Mouse (Mus musculus) 416B (cell line): ENCODE measurements at regions not wholly inside any gene's neighbourhood (a gene's known extent, or its start where the extent isn't known, plus 50 kb on each side); places are given as distances from the start of the nearest gene placed in this dataset.

Experiments
- DNase-seq: peaks from one replicate; pipeline ENCODE4 v3.0.0; 2011; ENCODE audit warnings: low read depth

GRCm38 (mm10) chr3:103513411-103513810 lies 61.6 kb upstream of the Syt6 start:
- no peak for DNase-seq

- DNase-seq = no peak
These were observed 61.0 kb upstream of the Syt6 start for GRCm38 (mm10) chr3:103514061-103514460.

GRCm38 (mm10) chr3:103515946-103516345 lies 59.1 kb upstream of the Syt6 start:
- no peak for DNase-seq

- DNase-seq = no peak
These were observed 57.4 kb upstream of the Syt6 start for GRCm38 (mm10) chr3:103517376-103518304.

GRCm38 (mm10) chr3:103518624-103519023 lies 56.4 kb upstream of the Syt6 start:
- DNase-seq = no peak
